Comparison of ENCODE assay signal across 19 mouse cellular contexts in the genomic region with DNA sequence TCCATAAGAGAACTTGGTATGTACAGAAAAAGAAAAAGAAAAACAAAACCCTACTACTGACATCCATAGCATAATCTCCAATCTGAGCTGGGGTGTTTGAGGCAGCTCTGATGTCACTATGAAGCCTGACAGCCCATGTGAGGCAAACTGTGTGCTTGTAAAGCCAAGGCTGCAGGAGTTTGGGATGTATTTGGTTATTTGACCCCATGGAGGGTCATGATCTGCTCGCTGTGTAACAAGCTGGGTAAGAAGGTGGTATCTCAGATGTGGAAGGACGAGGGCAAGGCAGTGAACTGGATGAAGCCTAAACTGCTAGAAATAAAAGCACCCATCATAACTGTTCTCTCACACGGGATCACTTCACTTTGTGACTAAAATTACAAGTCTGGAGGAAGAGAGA.
"Had no signal": no experiment of that assay in that cellular context is flagged by ENCODE, and none has a peak within 500 bp of the region (broad histone marks: within the 10 kb centered on the region; RNA-seq: fewer than 3 reads in every experiment).

No protein-coding gene starts in this region.

- H3K4me2 ChIP-seq: liver, embryonic 15.5 days; lung, embryonic 15.5 days; midbrain, embryonic 12.5 days; neural tube, embryonic 13.5 days; stomach, embryonic 15.5 days had no signal

- H3K4me3 ChIP-seq: liver, embryonic 15.5 days; lung, embryonic 15.5 days; megakaryocyte, embryonic 14.5 days; midbrain, embryonic 12.5 days; neural tube, embryonic 13.5 days; stomach, embryonic 15.5 days had no signal

- H3K27ac ChIP-seq: liver, embryonic 15.5 days; lung, embryonic 15.5 days; macrophage; midbrain, embryonic 12.5 days; neural tube, embryonic 13.5 days; stomach, embryonic 15.5 days; stomach, postnatal 0 days had no signal

- DNase-seq: liver, postnatal 0 days; lung, adult 2 months; lung, postnatal 14 days; lung, postnatal 36 days; midbrain, embryonic 14.5 days; right cerebral cortex, postnatal 14 days; thymus, adult 2 months; thymus, postnatal 25 days; thymus, postnatal 4 days had no signal

- H3K9me3 ChIP-seq: liver, embryonic 15.5 days; lung, embryonic 15.5 days; midbrain, embryonic 12.5 days; neural tube, embryonic 13.5 days; stomach, embryonic 15.5 days had no signal

- H3K9ac ChIP-seq: liver, embryonic 15.5 days; liver, postnatal 0 days; lung, embryonic 15.5 days; midbrain, embryonic 12.5 days; neural tube, embryonic 13.5 days; stomach, embryonic 15.5 days had no signal

- H3K4me1 ChIP-seq: liver, embryonic 15.5 days; megakaryocyte, embryonic 14.5 days had no signal

- ATAC-seq: liver, postnatal 0 days; lung, postnatal 0 days; midbrain, embryonic 16.5 days had no signal

- H3K27me3 ChIP-seq: liver, embryonic 15.5 days; lung, embryonic 15.5 days; midbrain, embryonic 12.5 days; neural tube, embryonic 13.5 days; stomach, embryonic 15.5 days had no signal

- H3K36me3 ChIP-seq: liver, embryonic 15.5 days; midbrain, embryonic 12.5 days; neural tube, embryonic 13.5 days; stomach, embryonic 15.5 days had no signal
